Mouse (Mus musculus) ovary, adult 2 months (tissue): ENCODE measurements around the gene Arl9. TPM values are rescaled to one million over a fixed set of nuclear protein-coding genes. Genes with fewer than 3 reads are reported as not detected.

Experiments used
- polyA plus RNA-seq: library from polyadenylated mRNA; depleted of rRNA; stranded (reverse); fragments of >200 nt; gene quantifications from 2 replicates; pipeline ENCODE4 v1.2.3, GENCODE M21; 2012; rRNA removed

Arl9 gene
- not detected in 2 replicates for polyA plus RNA-seq

GRCm38 (mm10) chr5:77004051-77004821 lies at the start of gene Arl9:
Gene Arl9, plus strand, starts transcription at chr5:77004055.

GRCm38 (mm10) chr5:76974554-76975285 lies 29.1 kb upstream of the Arl9 start, which contains the start of gene Srp72:
Gene Srp72, plus strand, starts transcription at chr5:76974683.

GRCm38 (mm10) chr5:77015544-77016482 lies 12.0 kb downstream of the Arl9 start, which contains the start of gene Thegl:
Gene Thegl, plus strand, starts transcription at chr5:77016023.

Other genes with a start within 250 kb of the Arl9 start
- gene Aasdh, start 98.5 kb upstream of the Arl9 start, polyA plus RNA-seq, result 8.3 and 9.8 TPM in 2 replicates
- 60.0 and 65.5 TPM in 2 replicates for gene Paics, start 52.7 kb upstream of the Arl9 start, polyA plus RNA-seq
- 7.5 and 9.2 TPM in 2 replicates for gene Ppat, start 52.5 kb upstream of the Arl9 start, polyA plus RNA-seq
- 18.0 and 20.1 TPM in 2 replicates for gene Srp72, start 29.4 kb upstream of the Arl9 start, polyA plus RNA-seq
- 0.08 and 0.31 TPM in 2 replicates for gene Thegl, start 12.0 kb downstream of the Arl9 start, polyA plus RNA-seq
- gene Hopx, start 111.1 kb downstream of the Arl9 start, polyA plus RNA-seq, result 24.7 and 25.2 TPM in 2 replicates
- 0.31 TPM in 1 of 2 replicates, not detected in the other for gene Spink2, start 207.4 kb downstream of the Arl9 start, polyA plus RNA-seq